9 mouse cellular contexts compared by ENCODE assay signal in genomic region chr1:57989052-57989600, GRCm38 (mm10). TPM values are rescaled to one million over a fixed set of nuclear protein-coding genes. Genes with fewer than 3 reads are reported as not detected.
A peak's percentile ranks its signal among the peaks of the same experiment; 100 is the strongest.
DNase-seq lines count a peak whose midpoint lies in the region; ATAC-seq lines count a peak whose summit lies in the region.
"Had no signal": no experiment of that assay in that cellular context is flagged by ENCODE, and none has a peak within 500 bp of the region (broad histone marks: within the 10 kb centered on the region; RNA-seq: fewer than 3 reads in every experiment).

No protein-coding gene starts in this region.

- ATAC-seq in megakaryocyte, adult 5-6 weeks (ENCODE audit: poor library complexity, severe bottlenecking): no peak
- 0 out of 2 replicates have a peak, but pooled peaks have one; percentile 20 for ATAC-seq in megakaryocyte progenitor cell, adult 5-6 weeks (replicated peaks; ENCODE audit: poor library complexity)
- ATAC-seq in CD4-positive, CD25-positive, alpha-beta regulatory T cell, adult 4 months: no peak

- H3K4me3 ChIP-seq in megakaryocyte, embryonic 14.5 days (replicated peaks): peak overlapping the region; percentile 2
- H3K4me3 ChIP-seq in embryonic facial prominence, embryonic 10.5 days: no peak overlapping the region
- H3K4me3 ChIP-seq: hindbrain, embryonic 15.5 days had no signal

- peaks cover 2% of the 10 kb centered on the region for H3K27me3 ChIP-seq in megakaryocyte, embryonic 14.5 days (replicated peaks)
- H3K27me3 ChIP-seq in embryonic facial prominence, embryonic 10.5 days (replicated peaks; ENCODE audit: low read depth, poor library complexity, severe bottlenecking): no peaks in the 10 kb centered on the region
- H3K27me3 ChIP-seq: hindbrain, embryonic 15.5 days had no signal

- DNase-seq in R1 (ENCODE audit: low read depth, low spot score): peak; percentile 73
- DNase-seq in heart, adult 8-10 months (ENCODE audit: low spot score): peak; percentile 23
- DNase-seq in embryonic facial prominence, embryonic 10.5 days (ENCODE audit: low spot score): no peak
- DNase-seq: cerebellum, adult 11-12 months had no signal

- H3K36me3 ChIP-seq in megakaryocyte, embryonic 14.5 days (replicated peaks; ENCODE audit: low read length): no peaks in the 10 kb centered on the region
- H3K36me3 ChIP-seq in embryonic facial prominence, embryonic 10.5 days (replicated peaks): no peaks in the 10 kb centered on the region
- H3K36me3 ChIP-seq: hindbrain, embryonic 15.5 days had no signal

- H3K27ac ChIP-seq in embryonic facial prominence, embryonic 10.5 days (replicated peaks): no peak overlapping the region
- H3K27ac ChIP-seq: hindbrain, embryonic 15.5 days had no signal

- H3K4me1 ChIP-seq in megakaryocyte, embryonic 14.5 days: peaks cover 8% of the 10 kb centered on the region
- H3K4me1 ChIP-seq in embryonic facial prominence, embryonic 10.5 days: no peaks in the 10 kb centered on the region
- H3K4me1 ChIP-seq: hindbrain, embryonic 15.5 days had no signal

- 71% methylated on average over 6 of the region's 6 CpGs for WGBS in embryonic facial prominence, embryonic 10.5 days

- no peaks in the 10 kb centered on the region for H3K9me3 ChIP-seq in megakaryocyte, embryonic 14.5 days
- no peaks in the 10 kb centered on the region for H3K9me3 ChIP-seq in embryonic facial prominence, embryonic 10.5 days
- H3K9me3 ChIP-seq: hindbrain, embryonic 15.5 days had no signal

RNA-seq across cellular contexts. Expression of gene Sgo2a, which starts 6.6 kb away (rescaled TPM):
- 0.29 TPM in 1 of 2 replicates, not detected in the other for polyA plus RNA-seq in megakaryocyte, embryonic 14.5 days (2012; ENCODE audit: insufficient read depth, low replicate concordance)
- 40.0 and 40.6 TPM in 2 replicates for total RNA-seq in megakaryocyte, adult 5-6 weeks (2015)
- total RNA-seq in megakaryocyte, adult 5-6 weeks (2017): 43.0 and 43.6 TPM in 2 replicates
- 1 to 10 TPM; 3.7 to 4.9 (median 4.3) TPM for total RNA-seq in heart, adult 8-10 months (2022)
- total RNA-seq in megakaryocyte progenitor cell, adult 5-6 weeks (2015): 43.9 and 51.0 TPM in 2 replicates
- total RNA-seq in megakaryocyte progenitor cell, adult 5-6 weeks (2017): 38.6 and 47.8 TPM in 2 replicates
- polyA plus RNA-seq in embryonic facial prominence, embryonic 10.5 days (2016; fragmentation: Nextera tagmentation; extraction: Ambion mirVana): 20.9 and 22.4 TPM in 2 replicates
- 1 to 10 TPM in 1 of 2 experiments, under 1 TPM in 1; 0.89 to 1.4 TPM for polyA plus RNA-seq in CD4-positive, CD25-positive, alpha-beta regulatory T cell, adult 4 months (2017; shearing (Covaris generic))

RNA-seq across cellular contexts. Expression of gene Kctd18, which starts 29.6 kb away (rescaled TPM):
- polyA plus RNA-seq in megakaryocyte, embryonic 14.5 days (2012; ENCODE audit: insufficient read depth, low replicate concordance): 6.8 and 25.8 TPM in 2 replicates
- 10.9 and 11.6 TPM in 2 replicates for total RNA-seq in megakaryocyte, adult 5-6 weeks (2015)
- total RNA-seq in megakaryocyte, adult 5-6 weeks (2017): 17.4 and 18.7 TPM in 2 replicates
- total RNA-seq in heart, adult 8-10 months (2022): 1 to 10 TPM; 5.8 to 8.4 (median 7.5) TPM
- 9.5 and 9.6 TPM in 2 replicates for total RNA-seq in megakaryocyte progenitor cell, adult 5-6 weeks (2015)
- total RNA-seq in megakaryocyte progenitor cell, adult 5-6 weeks (2017): 19.9 and 20.3 TPM in 2 replicates
- 17.3 and 18.0 TPM in 2 replicates for polyA plus RNA-seq in embryonic facial prominence, embryonic 10.5 days (2016; fragmentation: Nextera tagmentation; extraction: Ambion mirVana)
- 10 to 100 TPM; 25.3 to 33.8 TPM for polyA plus RNA-seq in CD4-positive, CD25-positive, alpha-beta regulatory T cell, adult 4 months (2017; shearing (Covaris generic))

RNA-seq across cellular contexts. Expression of gene Aox1, which starts 40.6 kb away (rescaled TPM):
- 0.66 TPM in 1 of 2 replicates, not detected in the other for polyA plus RNA-seq in megakaryocyte, embryonic 14.5 days (2012; ENCODE audit: insufficient read depth, low replicate concordance)
- total RNA-seq in megakaryocyte, adult 5-6 weeks (2015): 0.27 TPM in 1 of 2 replicates, not detected in the other
- 0.04 and 0.16 TPM in 2 replicates for total RNA-seq in megakaryocyte, adult 5-6 weeks (2017)
- total RNA-seq in heart, adult 8-10 months (2022): 10 to 100 TPM; 12.9 to 16.6 (median 13.5) TPM
- not detected in 2 replicates for total RNA-seq in megakaryocyte progenitor cell, adult 5-6 weeks (2015)
- total RNA-seq in megakaryocyte progenitor cell, adult 5-6 weeks (2017): not detected in 2 replicates
- polyA plus RNA-seq in embryonic facial prominence, embryonic 10.5 days (2016; fragmentation: Nextera tagmentation; extraction: Ambion mirVana): 0.09 and 0.11 TPM in 2 replicates
- under 1 TPM in 1 of 2 experiments, not detected in 1; 0.08 TPM for polyA plus RNA-seq in CD4-positive, CD25-positive, alpha-beta regulatory T cell, adult 4 months (2017; shearing (Covaris generic))

Comparison
In these comparisons a context has a peak if more than half of its experiments do, and no peak if none do; other contexts are left out.
1. RNA of gene Sgo2a, which starts 6.6 kb away (total RNA-seq): 38.6 to 51.0 TPM in megakaryocyte progenitor cell, adult 5-6 weeks and 40.0 to 43.6 TPM in megakaryocyte, adult 5-6 weeks; 3.7 to 4.9 TPM in heart, adult 8-10 months; every median in the first group is over 4 times any median in the second.
2. RNA of gene Aox1, which starts 40.6 kb away (total RNA-seq): 12.9 to 16.6 TPM in heart, adult 8-10 months; 0.04 to 0.27 TPM in megakaryocyte, adult 5-6 weeks and not detected in megakaryocyte progenitor cell, adult 5-6 weeks; every median in the first group is over 10 times any median in the second.